Mouse (Mus musculus) cerebellum, postnatal 4 days (tissue): ENCODE measurements around the gene Psmd12.
"Not testable (repeated sequence)": the region's sequence is repeated elsewhere in the genome, so short reads cannot be mapped to it uniquely, and the experiment has no call there.

Experiments used
- DNase-seq, 2 experiments: peaks; one replicate each; pipeline ENCODE4 v3.0.0; 2022; ENCODE audit warnings: low spot score in 2 of 2, mixed read lengths in 1 of 2

Gene Psmd12

DNA sequence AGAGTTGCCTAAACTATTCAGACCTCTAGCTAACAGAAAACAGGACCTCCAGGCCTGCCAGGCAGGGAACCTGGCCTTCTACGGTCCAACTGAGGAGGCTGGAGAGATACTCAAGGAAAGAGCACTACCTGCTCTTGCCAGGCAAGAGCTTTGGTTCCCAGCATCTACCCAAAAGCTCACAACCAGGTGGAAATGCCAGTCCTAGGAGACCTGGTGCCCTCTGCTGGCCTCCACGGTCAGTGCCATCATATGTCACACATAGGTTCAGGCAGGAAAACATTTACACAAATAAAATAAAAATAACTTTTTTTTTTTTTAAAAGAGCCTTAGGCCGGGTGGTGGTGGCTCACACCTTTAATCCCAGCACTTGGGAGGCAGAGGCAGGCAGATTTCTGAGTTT is 16.8 kb upstream of the Psmd12 start:
- DNase-seq: no peak

GRCm38 (mm10) chr11:107463251-107463681 is 16.0 kb upstream of the Psmd12 start:
- no peak for DNase-seq

- DNase-seq: no peak
Observed at GRCm38 (mm10) chr11:107464141-107464540, 15.1 kb upstream of the Psmd12 start.

DNA sequence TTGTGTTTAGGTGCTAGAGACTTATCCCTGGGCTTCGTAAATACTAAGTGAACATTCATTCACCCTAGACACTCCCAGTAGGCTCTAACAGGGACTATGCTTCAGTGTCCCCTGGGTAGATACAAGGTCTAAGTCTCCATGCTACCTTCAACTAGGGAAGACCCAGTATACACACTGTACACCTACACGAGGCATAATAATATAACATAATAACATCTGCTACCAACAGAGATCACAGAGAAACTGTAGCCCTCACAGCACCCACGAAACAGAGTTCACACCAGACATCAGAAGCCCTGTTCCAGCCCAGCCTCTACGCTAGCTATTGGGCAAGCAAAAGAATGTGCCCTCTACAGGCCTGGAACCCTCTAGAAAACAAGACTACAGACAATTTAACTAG is 14.2 kb upstream of the Psmd12 start:
- no peak for DNase-seq

DNA sequence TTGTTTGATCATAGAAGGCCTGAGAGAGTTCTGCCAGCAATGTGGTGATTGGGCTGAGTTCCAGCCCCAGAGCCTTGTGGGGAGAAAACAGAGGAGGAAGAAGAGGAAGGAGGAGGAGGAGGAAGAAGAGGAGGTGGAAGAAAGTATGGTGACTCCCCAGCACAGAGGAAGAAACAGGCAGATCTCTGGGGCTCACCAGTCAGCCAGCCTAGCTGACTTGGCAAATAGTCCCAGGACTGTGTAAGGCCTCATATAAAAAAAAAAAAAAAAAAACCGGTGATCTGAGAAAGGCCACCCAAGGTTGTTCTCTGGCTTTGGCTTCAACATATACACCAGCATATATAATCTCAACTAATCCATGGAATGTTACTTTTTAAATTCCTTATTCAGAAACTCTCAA is 13.3 kb upstream of the Psmd12 start:
- DNase-seq: no peak

DNA sequence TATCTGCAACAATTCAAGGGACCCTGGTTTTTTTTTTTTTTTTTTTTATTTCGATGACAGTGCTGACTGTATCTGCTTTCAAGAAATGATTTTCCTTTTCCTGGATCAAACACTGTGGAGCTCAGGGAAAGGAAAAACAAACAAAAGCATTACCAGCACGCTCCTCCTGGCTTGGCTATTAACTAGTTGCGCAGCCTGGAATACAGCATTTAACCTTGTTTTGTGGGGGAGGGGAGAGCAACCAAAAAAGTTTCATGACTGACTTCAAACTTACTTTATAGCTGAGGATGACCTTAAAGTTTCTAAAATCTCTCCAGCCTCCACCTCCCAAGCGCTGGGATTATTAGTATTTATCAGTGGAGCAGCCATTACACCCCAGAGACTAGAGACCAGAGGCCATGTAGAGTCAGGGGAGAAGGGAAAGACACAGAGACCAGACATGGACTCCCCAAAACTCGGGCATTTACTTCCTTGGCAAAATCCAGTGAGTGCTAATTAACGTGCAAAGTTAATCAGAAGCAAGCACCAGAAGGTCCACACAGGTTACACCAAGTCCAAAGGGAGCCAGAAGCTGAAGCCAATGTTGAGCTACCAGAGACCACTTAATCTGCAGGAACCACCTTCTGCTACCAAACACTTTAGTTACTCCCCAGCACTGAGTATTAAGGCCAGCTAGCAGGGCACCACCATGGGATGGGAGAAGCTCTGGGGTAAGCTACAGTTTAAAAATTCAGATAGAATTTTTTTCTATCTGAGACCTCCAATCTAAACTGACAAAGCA is 12.5 kb upstream of the Psmd12 start:
- no peak for DNase-seq

GRCm38 (mm10) chr11:107468252-107469030 is 10.8 kb upstream of the Psmd12 start:
- DNase-seq: no peak

DNA sequence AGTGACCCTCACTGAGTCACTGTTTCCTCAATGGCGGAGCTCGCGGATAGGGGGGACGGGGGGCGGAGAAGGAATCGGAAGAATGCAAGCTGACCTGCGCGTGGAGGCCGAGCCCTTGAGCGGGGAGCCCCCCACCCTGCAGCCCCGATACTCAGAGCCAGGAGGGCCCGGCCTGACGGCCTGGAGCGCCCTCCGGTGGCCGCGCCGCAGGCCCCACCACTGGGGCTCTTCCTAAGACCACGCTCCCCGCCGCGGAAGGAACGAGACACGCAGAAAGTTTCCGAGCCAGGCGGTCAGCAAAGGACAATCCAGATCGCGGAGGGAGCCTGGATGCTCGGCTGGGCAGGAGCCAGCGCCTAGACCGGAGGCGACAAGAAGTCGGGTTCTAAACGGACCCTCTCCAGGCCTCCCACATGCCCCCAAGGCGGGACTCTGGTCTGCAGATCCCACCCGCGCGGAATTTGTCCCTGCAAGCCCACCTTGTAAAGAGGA is 10.2 kb upstream of the Psmd12 start:
- DNase-seq: peak; percentile 53 to 78

GRCm38 (mm10) chr11:107469523-107470371 is 9.5 kb upstream of the Psmd12 start:
- DNase-seq: peak; percentile 37 to 65

DNA sequence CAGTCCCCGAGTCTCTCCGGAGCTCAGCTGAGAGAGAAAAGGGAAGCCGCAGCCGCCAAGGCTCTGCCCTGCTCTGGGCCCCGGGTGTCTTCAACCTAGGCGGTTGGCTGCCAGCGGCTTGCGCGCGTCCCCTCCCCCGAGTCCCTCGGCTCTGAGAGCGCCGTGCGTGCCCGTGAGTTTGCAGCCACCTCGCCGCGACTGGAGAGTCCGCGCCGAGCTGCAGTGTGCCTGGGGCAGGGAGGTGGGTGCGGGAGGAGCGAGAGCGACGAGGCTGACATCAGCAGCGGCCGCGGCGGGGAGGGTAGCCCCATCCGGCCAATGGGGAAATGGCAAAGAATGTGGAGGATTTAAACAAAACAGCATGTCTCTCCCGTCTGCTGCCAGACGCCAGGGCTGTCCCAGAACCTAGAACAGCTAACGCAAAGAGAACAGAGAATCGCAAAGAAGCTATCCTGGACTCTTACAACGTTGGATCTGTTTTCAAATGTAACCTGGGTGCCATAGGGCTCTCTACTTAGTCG is 8.7 kb upstream of the Psmd12 start, which contains the start of gene Pitpnc1:
Gene Pitpnc1 (minus strand): TSS at position 179 of the 521 bp plus-strand sequence.
- DNase-seq: peak; percentile 72 to 75

GRCm38 (mm10) chr11:107471071-107471720 is 8.1 kb upstream of the Psmd12 start:
- DNase-seq: no peak

GRCm38 (mm10) chr11:107472304-107472703 is 7.0 kb upstream of the Psmd12 start:
- DNase-seq: no peak

DNA sequence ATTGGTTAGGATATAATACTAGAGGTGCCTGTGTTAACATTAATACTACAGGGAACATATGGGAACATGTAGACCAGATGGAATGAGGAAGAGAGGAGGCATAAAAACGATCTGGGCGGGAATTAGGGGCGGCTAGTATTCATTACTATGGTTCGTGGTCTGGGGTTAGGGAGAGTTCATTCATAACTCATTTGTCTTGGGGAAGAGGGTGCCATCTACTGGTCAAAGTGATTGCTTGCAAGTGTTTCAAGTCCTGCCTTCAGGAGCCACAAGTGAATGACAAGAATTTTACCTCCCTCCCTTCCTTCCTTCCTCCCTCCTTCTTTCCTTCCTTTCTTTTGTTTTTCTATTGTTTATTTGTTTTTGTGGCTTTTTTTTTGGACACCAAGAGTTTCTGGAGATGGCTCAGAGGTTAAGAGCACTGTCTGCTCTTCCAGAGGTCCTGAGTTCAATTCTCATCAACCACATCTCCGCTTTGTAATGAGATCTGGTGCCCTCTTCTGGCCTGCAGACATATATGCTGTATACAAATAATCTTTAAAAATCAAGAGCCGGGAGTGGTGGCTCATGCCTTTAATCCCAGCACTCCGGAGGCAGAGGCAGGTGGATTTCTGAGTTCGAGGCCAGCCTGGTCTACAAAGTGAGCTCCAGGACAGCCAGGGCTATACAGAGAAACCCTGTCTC is 6.0 kb upstream of the Psmd12 start:
- DNase-seq: peak in 1 of 2 experiments; percentile 35

DNA sequence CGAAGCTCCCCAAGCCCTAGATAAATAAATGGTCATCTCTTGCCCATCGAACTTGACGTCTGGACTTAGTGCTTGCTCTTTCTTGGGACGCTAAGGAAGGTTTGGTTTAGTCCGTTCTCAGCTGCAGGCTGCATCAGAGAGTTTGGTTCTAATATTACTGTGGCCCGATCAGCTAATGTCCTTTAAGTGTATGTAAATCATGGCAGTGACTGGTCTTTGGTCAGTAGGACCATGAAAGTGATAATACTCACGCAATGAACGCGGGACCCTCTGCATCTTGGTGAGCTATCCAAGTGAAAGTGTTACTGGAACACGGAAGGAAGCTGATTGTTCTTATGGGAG is 549 bp downstream of the Psmd12 start:
- DNase-seq: no peak

GRCm38 (mm10) chr11:107484341-107484740 is 5.1 kb downstream of the Psmd12 start:
- DNase-seq: no peak

- DNase-seq: no peak
Observed at GRCm38 (mm10) chr11:107502801-107503200, 23.5 kb downstream of the Psmd12 start.

- not testable (repeated sequence) for DNase-seq
Observed at GRCm38 (mm10) chr11:107504364-107504763, 25.1 kb downstream of the Psmd12 start.

GRCm38 (mm10) chr11:107506260-107506659 is 27.0 kb downstream of the Psmd12 start:
- DNase-seq: no peak

DNA sequence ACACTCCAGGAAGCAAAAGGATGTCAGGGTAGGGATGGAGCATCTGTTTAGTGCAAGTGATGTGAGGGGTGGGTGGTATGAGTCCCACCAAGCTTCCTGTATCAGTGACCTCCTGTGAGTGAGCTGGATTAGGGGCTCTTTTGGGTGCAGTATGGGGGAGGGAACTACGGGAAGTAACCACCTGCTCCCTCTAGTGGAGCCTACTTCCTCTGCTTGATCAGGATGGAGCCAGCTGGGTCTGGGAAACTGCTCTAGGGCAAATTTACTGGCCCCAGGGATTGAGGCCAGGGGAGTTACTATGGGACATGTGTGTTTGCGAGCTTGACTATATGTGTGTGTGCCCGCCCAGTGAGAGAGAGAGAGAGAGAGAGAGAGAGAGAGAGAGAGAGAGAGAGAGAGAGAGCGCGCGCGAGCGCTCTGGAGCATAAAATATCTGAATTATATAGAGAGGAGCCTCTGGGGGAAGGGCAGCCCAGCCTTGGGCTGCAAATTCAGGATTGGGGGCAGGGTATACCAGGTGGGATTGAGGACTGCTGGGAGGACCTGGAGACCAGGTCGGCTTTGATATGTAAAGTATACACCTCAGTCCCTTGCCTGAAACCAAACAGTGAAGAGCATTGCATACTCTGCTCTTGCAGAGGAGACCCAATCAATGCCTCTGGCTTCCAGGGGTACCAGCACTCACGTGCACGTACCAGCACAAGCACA is 30.5 kb downstream of the Psmd12 start:
- no peak for DNase-seq
